Mouse (Mus musculus) CD4-positive naive resting alpha-beta T cell, adult 57 days (primary cell): ENCODE data around the gene Lifr. TPM values are rescaled to one million over a fixed set of nuclear protein-coding genes. Genes with fewer than 3 reads are reported as not detected.

Source experiments
- total RNA-seq: library from RNA; stranded (reverse); gene quantifications from one replicate; pipeline ENCODE4 v1.2.4, GENCODE M21; 2023

Gene Lifr
- total RNA-seq = 0.80 TPM

DNA sequence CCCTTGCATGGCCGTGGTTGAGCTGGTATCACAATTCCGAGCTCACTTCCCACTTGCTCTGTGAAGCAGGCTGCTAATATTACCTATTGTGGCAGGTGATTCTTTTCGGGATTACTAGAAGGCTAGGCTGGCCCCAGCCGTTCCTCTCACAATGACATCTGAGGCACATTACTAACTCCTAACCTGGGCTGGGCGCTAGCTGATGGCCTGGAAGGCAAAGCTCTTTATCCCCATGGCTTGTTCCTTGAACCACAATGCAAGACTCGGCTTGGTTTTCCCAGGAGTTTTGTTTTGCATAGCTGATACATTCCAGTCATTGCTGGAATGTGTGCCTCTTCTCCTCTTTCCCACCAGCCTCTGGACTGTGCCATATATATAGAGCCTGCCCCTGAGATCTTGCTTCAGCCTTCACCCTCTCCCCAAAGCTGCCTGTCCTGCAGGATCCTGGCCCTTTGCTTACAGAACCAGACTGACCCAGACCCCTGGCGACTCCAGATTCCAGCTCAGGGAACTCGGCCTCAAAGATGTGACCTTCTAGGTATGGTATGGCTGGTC is at the start of gene Lifr:
TSS of gene Lifr (plus strand) at position 404 of the 555 bp plus-strand sequence.

Other genes with a start within 250 kb of the Lifr start
- gene Osmr, start 215.6 kb upstream of the Lifr start, total RNA-seq = 0.47 TPM